Mouse (Mus musculus) gonadal fat pad, adult 2 months (tissue): ENCODE results near the gene Skap1. TPM values are rescaled to one million over a fixed set of nuclear protein-coding genes. Genes with fewer than 3 reads are reported as not detected.

Source experiments
- DNase-seq: peaks from one replicate; pipeline ENCODE4 v3.0.0-alpha.2; 2012; ENCODE audit warnings: low read depth
- polyA plus RNA-seq: library from polyadenylated mRNA; depleted of rRNA; stranded (reverse); fragments of >200 nt; gene quantifications from 2 replicates; pipeline ENCODE4 v1.2.3, GENCODE M21; 2012

Skap1 gene
- polyA plus RNA-seq, 1 experiment = 11.0 TPM

GRCm38 (mm10) chr11:96560229-96560628 is 95.8 kb downstream of the Skap1 start:
- DNase-seq = no peak

- no peak for DNase-seq
These were observed 99.7 kb downstream of the Skap1 start for GRCm38 (mm10) chr11:96564088-96564487.

GRCm38 (mm10) chr11:96572515-96572914 is 108.1 kb downstream of the Skap1 start:
- DNase-seq = no peak

GRCm38 (mm10) chr11:96576491-96577427 is 112.4 kb downstream of the Skap1 start:
- no peak for DNase-seq

GRCm38 (mm10) chr11:96578551-96579283 is 114.3 kb downstream of the Skap1 start:
- no peak for DNase-seq

GRCm38 (mm10) chr11:96581604-96582384 is 117.4 kb downstream of the Skap1 start:
- DNase-seq = no peak

- DNase-seq = no peak
These were observed 118.2 kb downstream of the Skap1 start for GRCm38 (mm10) chr11:96582595-96582994.

- DNase-seq = no peak
These were observed 125.4 kb downstream of the Skap1 start for GRCm38 (mm10) chr11:96589828-96590227.

GRCm38 (mm10) chr11:96595890-96596289 is 131.5 kb downstream of the Skap1 start:
- DNase-seq = no peak

- no peak for DNase-seq
These were observed 131.9 kb downstream of the Skap1 start for GRCm38 (mm10) chr11:96596301-96596700.

GRCm38 (mm10) chr11:96602806-96603205 is 138.4 kb downstream of the Skap1 start:
- no peak for DNase-seq

GRCm38 (mm10) chr11:96604306-96604705 is 139.9 kb downstream of the Skap1 start:
- DNase-seq = no peak

- no peak for DNase-seq
These were observed 140.5 kb downstream of the Skap1 start for GRCm38 (mm10) chr11:96604751-96605450.

GRCm38 (mm10) chr11:96605516-96605915 is 141.1 kb downstream of the Skap1 start:
- DNase-seq = no peak

- no peak for DNase-seq
These were observed 148.2 kb downstream of the Skap1 start for GRCm38 (mm10) chr11:96612596-96612995.

- DNase-seq = no peak
These were observed 152.4 kb downstream of the Skap1 start for GRCm38 (mm10) chr11:96616792-96617191.

GRCm38 (mm10) chr11:96618789-96619445 is 154.5 kb downstream of the Skap1 start:
- no peak for DNase-seq

- DNase-seq = no peak
These were observed 155.2 kb downstream of the Skap1 start for GRCm38 (mm10) chr11:96619576-96619975.

- no peak for DNase-seq
These were observed 155.6 kb downstream of the Skap1 start for GRCm38 (mm10) chr11:96620006-96620405.

- no peak for DNase-seq
These were observed 156.3 kb downstream of the Skap1 start for GRCm38 (mm10) chr11:96620660-96621059.

- no peak for DNase-seq
These were observed 156.8 kb downstream of the Skap1 start for GRCm38 (mm10) chr11:96621167-96621566.
